ENCODE assay signal across 45 mouse cellular contexts in the genomic region with DNA sequence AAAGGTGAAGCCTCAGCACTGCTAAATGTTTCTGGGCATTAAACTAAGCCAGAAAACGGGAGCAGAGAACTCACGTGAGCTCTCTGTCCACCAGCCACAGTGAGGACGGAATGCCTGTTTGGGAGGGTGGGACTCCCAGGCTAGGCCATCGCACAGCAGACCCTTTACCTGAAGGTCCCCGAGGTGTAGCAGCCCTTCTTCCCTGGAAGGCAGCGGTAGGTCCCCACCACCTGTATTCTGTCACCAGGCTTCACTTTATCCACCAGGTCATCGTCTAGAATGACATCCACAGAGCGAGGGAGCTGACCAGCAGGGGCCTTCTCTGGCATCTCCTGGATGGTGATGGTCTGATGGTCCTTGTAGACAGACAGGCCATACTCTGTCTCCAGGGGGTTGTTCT. TPM values are rescaled to one million over a fixed set of nuclear protein-coding genes. Genes with fewer than 3 reads are reported as not detected.
"Had no signal": no experiment of that assay in that cellular context is flagged by ENCODE, and none has a peak within 500 bp of the region (broad histone marks: within the 10 kb centered on the region; RNA-seq: fewer than 3 reads in every experiment).

No protein-coding gene starts in this region.

- H3K27me3 ChIP-seq: heart, embryonic 12.5 days; heart, embryonic 13.5 days; heart, embryonic 15.5 days; hindbrain, embryonic 12.5 days; hindbrain, embryonic 13.5 days; hindbrain, embryonic 15.5 days; intestine, embryonic 15.5 days; kidney, embryonic 15.5 days had no signal

- H3K9ac ChIP-seq: heart, embryonic 12.5 days; heart, embryonic 13.5 days; heart, embryonic 15.5 days; hindbrain, embryonic 12.5 days; hindbrain, embryonic 13.5 days; hindbrain, embryonic 14.5 days; hindbrain, embryonic 15.5 days; intestine, embryonic 15.5 days; kidney, embryonic 15.5 days had no signal

- DNase-seq: heart, postnatal 10 days; heart, postnatal 14 days; heart, postnatal 36 days; heart, postnatal 4 days; kidney, adult 11 months; kidney, adult 18-20 months; kidney, adult 2 months; kidney, adult 8-10 months; kidney, adult 9 months; kidney, postnatal 10 days; kidney, postnatal 14 days; kidney, postnatal 25 days; kidney, postnatal 36 days; kidney, postnatal 4 days; layer of hippocampus, adult 9-11 months; layer of hippocampus, postnatal 36 days had no signal

- ATAC-seq: hindbrain, embryonic 16.5 days; hindbrain, postnatal 0 days; inflammation-experienced regulatory T-cells, adult 6 months; intestine, embryonic 15.5 days; intestine, embryonic 16.5 days; intestine, postnatal 0 days had no signal

- H3K4me3 ChIP-seq: heart, embryonic 12.5 days; heart, embryonic 13.5 days; heart, embryonic 15.5 days; hindbrain, embryonic 10.5 days; hindbrain, embryonic 12.5 days; hindbrain, embryonic 13.5 days; hindbrain, embryonic 15.5 days; intestine, embryonic 15.5 days; kidney, embryonic 15.5 days; layer of hippocampus, adult 2 months had no signal

- H3K27ac ChIP-seq: heart, embryonic 13.5 days; heart, embryonic 15.5 days; hindbrain, embryonic 10.5 days; hindbrain, embryonic 12.5 days; hindbrain, embryonic 13.5 days; hindbrain, embryonic 14.5 days; hindbrain, embryonic 15.5 days; hindbrain, postnatal 0 days; intestine, embryonic 15.5 days; kidney, embryonic 15.5 days; kidney, postnatal 0 days; layer of hippocampus, adult 2 months had no signal

- H3K9me3 ChIP-seq: heart, embryonic 12.5 days; heart, embryonic 13.5 days; heart, embryonic 15.5 days; hindbrain, embryonic 10.5 days; hindbrain, embryonic 12.5 days; hindbrain, embryonic 13.5 days; hindbrain, embryonic 15.5 days; intestine, embryonic 15.5 days; kidney, embryonic 15.5 days had no signal

- H3K4me2 ChIP-seq: heart, embryonic 11.5 days; heart, embryonic 12.5 days; heart, embryonic 13.5 days; heart, embryonic 15.5 days; hindbrain, embryonic 12.5 days; hindbrain, embryonic 13.5 days; hindbrain, embryonic 14.5 days; hindbrain, embryonic 15.5 days; intestine, embryonic 15.5 days; kidney, embryonic 15.5 days had no signal

RNA-seq across cellular contexts. Expression of gene Il17f, which starts 24.1 kb away (rescaled TPM):
- total RNA-seq: heart, adult 8-10 months; heart, postnatal 10 days; heart, postnatal 14 days; heart, postnatal 25 days; heart, postnatal 36 days; hematopoietic stem cell, adult 5-6 weeks; hindbrain, postnatal 0 days; layer of hippocampus, adult 8-10 months; layer of hippocampus, postnatal 25 days; layer of hippocampus, postnatal 36 days; left cerebral cortex, adult 18-20 months had no signal
- polyA plus RNA-seq: heart, embryonic 11.5 days; heart, embryonic 12.5 days; heart, embryonic 13.5 days; heart, embryonic 15.5 days; heart, postnatal 0 days; hindbrain, embryonic 10.5 days; hindbrain, embryonic 11.5 days; hindbrain, embryonic 13.5 days; hindbrain, embryonic 14.5 days; hindbrain, embryonic 15.5 days; hindbrain, embryonic 16.5 days; intestine, embryonic 14.5 days; intestine, embryonic 15.5 days; intestine, embryonic 16.5 days; intestine, postnatal 0 days; kidney, embryonic 14.5 days; kidney, embryonic 15.5 days; kidney, embryonic 16.5 days; kidney, postnatal 0 days had no signal
